Comparison of ENCODE assay signal across 11 mouse cellular contexts in the genomic region with DNA sequence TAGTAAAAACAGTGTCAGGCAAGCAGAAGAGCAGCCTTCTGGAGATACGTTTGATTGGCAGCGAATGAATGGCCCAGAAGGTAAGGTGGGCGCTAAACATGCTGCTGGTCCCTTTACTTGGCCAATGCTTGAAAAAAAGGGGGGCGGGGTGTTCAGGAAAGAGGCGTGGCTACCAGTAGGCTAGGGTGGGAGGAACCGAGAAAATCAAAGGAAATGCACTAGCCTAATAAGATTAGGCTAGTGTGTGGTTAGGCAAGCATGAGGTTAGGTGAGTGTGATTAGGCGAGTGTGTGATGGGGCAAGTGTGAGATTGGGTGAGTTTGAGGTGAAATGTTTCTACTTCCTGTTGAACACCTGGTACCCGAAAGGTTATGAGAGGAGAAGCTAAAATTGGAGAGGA. TPM values are rescaled to one million over a fixed set of nuclear protein-coding genes. Genes with fewer than 3 reads are reported as not detected.
DNase-seq lines count a peak whose midpoint lies in the region; ATAC-seq and TF ChIP-seq lines count a peak whose summit lies in the region.
"Had no signal": no experiment of that assay in that cellular context is flagged by ENCODE, and none has a peak within 500 bp of the region (broad histone marks: within the 10 kb centered on the region; RNA-seq: fewer than 3 reads in every experiment).

TSS of gene Sgip1 (plus strand) at position 11 of the 400 bp plus-strand sequence.

- no peak within 1 kb of the TSS for H3K9ac ChIP-seq in hindbrain, embryonic 13.5 days
- H3K9ac ChIP-seq: lung, embryonic 15.5 days had no signal

- H3K27ac ChIP-seq in cerebellum, adult 2 months (ENCODE audit: insufficient read depth, low read length), result no peak within 1 kb of the TSS
- H3K27ac ChIP-seq in hindbrain, embryonic 13.5 days, result no peak within 1 kb of the TSS
- H3K27ac ChIP-seq: lung, embryonic 15.5 days had no signal

- no peaks in the 10 kb centered on the region for H3K9me3 ChIP-seq in hindbrain, embryonic 13.5 days
- H3K9me3 ChIP-seq: lung, embryonic 15.5 days had no signal

- H3K4me2 ChIP-seq in hindbrain, embryonic 13.5 days, result no peak within 1 kb of the TSS
- H3K4me2 ChIP-seq: lung, embryonic 15.5 days had no signal

- WGBS in cerebellum, adult 2 months, result 70% methylated on average over 8 of the region's 8 CpGs
- 78% methylated on average over 8 of the region's 8 CpGs for WGBS in hindbrain, embryonic 13.5 days

- no peak within 1 kb of the TSS for H3K4me3 ChIP-seq in cerebellum, adult 2 months (replicated peaks; ENCODE audit: insufficient read depth, low read depth, low read length)
- H3K4me3 ChIP-seq in hindbrain, embryonic 13.5 days, result no peak within 1 kb of the TSS
- H3K4me3 ChIP-seq: lung, embryonic 15.5 days had no signal

- DNase-seq in cerebellum, adult 2 months, result no peak
- no peak for DNase-seq in cerebellum, postnatal 10 days
- DNase-seq in thymus, adult 18-20 months, result no peak
- DNase-seq in cerebellum, adult 8-10 months, result no peak
- DNase-seq: adrenal gland, postnatal 10 days; cerebellum, postnatal 36 days had no signal

- ATAC-seq in common myeloid progenitor, adult 5-6 weeks (replicated peaks; ENCODE audit: low read depth, poor library complexity, severe bottlenecking), result peak; percentile 56; the same call in 1 of the 2 replicates
- no peak for ATAC-seq in hindbrain, embryonic 13.5 days (ENCODE audit: low FRiP score)
- peak; percentile 70 for ATAC-seq in megakaryocyte, adult 5-6 weeks (ENCODE audit: poor library complexity, severe bottlenecking)
- ATAC-seq in erythroblast, adult 5-6 weeks (replicated peaks; ENCODE audit: low FRiP score, poor library complexity, severe bottlenecking), result no peak

- no peaks in the 10 kb centered on the region for H3K4me1 ChIP-seq in cerebellum, adult 2 months (ENCODE audit: control insufficient read depth, insufficient read depth, low read length)
- no peaks in the 10 kb centered on the region for H3K4me1 ChIP-seq in hindbrain, embryonic 13.5 days (replicated peaks)
- H3K4me1 ChIP-seq: lung, embryonic 15.5 days had no signal

- TF ChIP-seq CTCF in cerebellum, adult 2 months (IDR thresholded peaks at IDR 0.05; ENCODE audit: borderline replicate concordance, insufficient read depth, low read depth, low read length), result no peak

- no peaks in the 10 kb centered on the region for H3K27me3 ChIP-seq in cerebellum, adult 2 months (ENCODE audit: control insufficient read depth, insufficient read depth, low read length)
- H3K27me3 ChIP-seq in hindbrain, embryonic 13.5 days, result no peaks in the 10 kb centered on the region
- H3K27me3 ChIP-seq: lung, embryonic 15.5 days had no signal

- no peak for TF ChIP-seq POLR2A in cerebellum, adult 2 months (IDR thresholded peaks at IDR 0.05; ENCODE audit: borderline replicate concordance, insufficient read depth, low read length)

- no peaks in the 10 kb centered on the region for H3K36me3 ChIP-seq in hindbrain, embryonic 13.5 days
- H3K36me3 ChIP-seq: lung, embryonic 15.5 days had no signal

RNA-seq across cellular contexts. Expression of gene Sgip1, which starts in this region (rescaled TPM):
- polyA plus RNA-seq in cerebellum, adult 2 months (2012; rRNA removed), result 69.5 and 71.8 TPM in 2 replicates
- total RNA-seq in common myeloid progenitor, adult 5-6 weeks (2017), result 1.0 and 1.5 TPM in 2 replicates
- polyA plus RNA-seq in hindbrain, embryonic 13.5 days (2015; fragmentation: Nextera tagmentation; extraction: Ambion mirVana), result 67.2 and 68.6 TPM in 2 replicates
- 0.85 and 2.0 TPM in 2 replicates for total RNA-seq in megakaryocyte, adult 5-6 weeks (2015)
- total RNA-seq in megakaryocyte, adult 5-6 weeks (2017), result 1.3 and 2.3 TPM in 2 replicates
- 0.84 and 3.1 TPM in 2 replicates for total RNA-seq in erythroblast, adult 5-6 weeks (2015; ENCODE audit: low replicate concordance)
- 0.60 and 0.84 TPM in 2 replicates for total RNA-seq in erythroblast, adult 5-6 weeks (2017; ENCODE audit: low replicate concordance)

Comparison
In these comparisons a context has a peak if more than half of its experiments do, and no peak if none do; other contexts are left out.
1. ATAC-seq: peak in common myeloid progenitor, adult 5-6 weeks (single experiment) and megakaryocyte, adult 5-6 weeks (single experiment); none in hindbrain, embryonic 13.5 days (single experiment) and erythroblast, adult 5-6 weeks (single experiment).